Comparison of ENCODE assay signal across 9 mouse cellular contexts in genomic region chr17:35549437-35550142, GRCm38 (mm10). TPM values are rescaled to one million over a fixed set of nuclear protein-coding genes. Genes with fewer than 3 reads are reported as not detected.
DNase-seq lines count a peak whose midpoint lies in the region; ATAC-seq lines count a peak whose summit lies in the region.
"Had no signal": no experiment of that assay in that cellular context is flagged by ENCODE, and none has a peak within 500 bp of the region (broad histone marks: within the 10 kb centered on the region; RNA-seq: fewer than 3 reads in every experiment).

No protein-coding gene starts in this region.

- 0 out of 2 replicates have a peak, but pooled peaks have one; percentile 2 for ATAC-seq in hindbrain, embryonic 13.5 days (ENCODE audit: low FRiP score)
- no peak for ATAC-seq in hindbrain, embryonic 11.5 days (ENCODE audit: low FRiP score)
- peak; percentile 53 for ATAC-seq in kidney, embryonic 16.5 days (ENCODE audit: low FRiP score, low TSS enrichment)
- ATAC-seq in liver, embryonic 12.5 days, result no peak
- ATAC-seq in megakaryocyte-erythroid progenitor cell, adult 5-6 weeks (replicated peaks; ENCODE audit: low FRiP score, low TSS enrichment, poor library complexity, severe bottlenecking), result no peak

- no peak overlapping the region for H3K9ac ChIP-seq in hindbrain, embryonic 13.5 days
- H3K9ac ChIP-seq in hindbrain, embryonic 11.5 days (ENCODE audit: low read depth, low read length), result no peak overlapping the region
- H3K9ac ChIP-seq in kidney, embryonic 16.5 days (replicated peaks; ENCODE audit: low read length), result no peak overlapping the region
- no peak overlapping the region for H3K9ac ChIP-seq in liver, embryonic 12.5 days

- H3K27me3 ChIP-seq in hindbrain, embryonic 13.5 days, result no peaks in the 10 kb centered on the region
- H3K27me3 ChIP-seq in hindbrain, embryonic 11.5 days (ENCODE audit: control insufficient read depth, insufficient read depth, low read length), result no peaks in the 10 kb centered on the region
- no peaks in the 10 kb centered on the region for H3K27me3 ChIP-seq in kidney, embryonic 16.5 days (ENCODE audit: insufficient read depth, low read length)
- 0 out of 2 replicates have a peak, but pooled peaks cover 9% of the 10 kb centered on the region for H3K27me3 ChIP-seq in liver, embryonic 12.5 days (replicated peaks)

- peak overlapping the region; percentile 52; the same call in 1 of the 2 replicates for H3K27ac ChIP-seq in hindbrain, embryonic 13.5 days
- H3K27ac ChIP-seq in hindbrain, embryonic 11.5 days (ENCODE audit: low read depth, low read length), result no peak overlapping the region
- peak overlapping the region; percentile 63 for H3K27ac ChIP-seq in kidney, embryonic 16.5 days (ENCODE audit: low read length)
- H3K27ac ChIP-seq in liver, embryonic 12.5 days, result peak overlapping the region; percentile 28; the same call in 1 of the 2 replicates

- no peak for DNase-seq in hindbrain, embryonic 11.5 days (ENCODE audit: low spot score)
- DNase-seq in cerebellum, postnatal 36 days, result peak; percentile 86 to 90
- peak; percentile 83 to 89 for DNase-seq in heart, adult 9 months (ENCODE audit: low spot score in 2 of 2)
- peak; percentile 79 for DNase-seq in right cerebral cortex, postnatal 25 days

- no peak overlapping the region for H3K4me3 ChIP-seq in hindbrain, embryonic 13.5 days
- no peak overlapping the region for H3K4me3 ChIP-seq in hindbrain, embryonic 11.5 days (ENCODE audit: low read depth, low read length)
- no peak overlapping the region for H3K4me3 ChIP-seq in kidney, embryonic 16.5 days (ENCODE audit: low read length)
- no peak overlapping the region for H3K4me3 ChIP-seq in liver, embryonic 12.5 days

- peaks cover 24% of the 10 kb centered on the region for H3K4me1 ChIP-seq in hindbrain, embryonic 13.5 days (replicated peaks)
- peaks cover 4% of the 10 kb centered on the region for H3K4me1 ChIP-seq in hindbrain, embryonic 11.5 days (replicated peaks; ENCODE audit: control insufficient read depth, insufficient read depth, low read length)
- H3K4me1 ChIP-seq in kidney, embryonic 16.5 days (ENCODE audit: insufficient read depth, low read length), result peaks cover 13% of the 10 kb centered on the region
- no peaks in the 10 kb centered on the region for H3K4me1 ChIP-seq in liver, embryonic 12.5 days

- no peaks in the 10 kb centered on the region for H3K9me3 ChIP-seq in hindbrain, embryonic 13.5 days
- no peaks in the 10 kb centered on the region for H3K9me3 ChIP-seq in hindbrain, embryonic 11.5 days (ENCODE audit: control insufficient read depth, low read length)
- no peaks in the 10 kb centered on the region for H3K9me3 ChIP-seq in kidney, embryonic 16.5 days (ENCODE audit: low read length)
- H3K9me3 ChIP-seq in liver, embryonic 12.5 days (replicated peaks), result no peaks in the 10 kb centered on the region

- H3K36me3 ChIP-seq in hindbrain, embryonic 13.5 days, result no peaks in the 10 kb centered on the region
- H3K36me3 ChIP-seq in hindbrain, embryonic 11.5 days (ENCODE audit: control insufficient read depth, insufficient read depth, low read length), result no peaks in the 10 kb centered on the region
- H3K36me3 ChIP-seq in kidney, embryonic 16.5 days (ENCODE audit: insufficient read depth, low read length), result no peaks in the 10 kb centered on the region
- H3K36me3 ChIP-seq in liver, embryonic 12.5 days, result no peaks in the 10 kb centered on the region

- WGBS in hindbrain, embryonic 13.5 days, result 49% methylated on average over 15 of the region's 15 CpGs
- WGBS in hindbrain, embryonic 11.5 days, result 54% methylated on average over 14 of the region's 15 CpGs
- WGBS in kidney, embryonic 16.5 days, result 36% methylated on average over 15 of the region's 15 CpGs
- 47% methylated on average over 15 of the region's 15 CpGs for WGBS in liver, embryonic 12.5 days (ENCODE audit: insufficient replicate concordance)

- no peak overlapping the region for H3K4me2 ChIP-seq in hindbrain, embryonic 13.5 days
- no peak overlapping the region for H3K4me2 ChIP-seq in hindbrain, embryonic 11.5 days (replicated peaks; ENCODE audit: low read depth, low read length)
- H3K4me2 ChIP-seq in kidney, embryonic 16.5 days (replicated peaks; ENCODE audit: low read depth, low read length), result peak overlapping the region; percentile 10; the same call in 1 of the 2 replicates
- no peak overlapping the region for H3K4me2 ChIP-seq in liver, embryonic 12.5 days

RNA-seq across cellular contexts. Expression of gene Cdsn, which starts 2.3 kb away (rescaled TPM):
- 0.12 and 0.14 TPM in 2 replicates for polyA plus RNA-seq in hindbrain, embryonic 13.5 days (2015; fragmentation: Nextera tagmentation; extraction: Ambion mirVana)
- 0.06 and 0.20 TPM in 2 replicates for polyA plus RNA-seq in hindbrain, embryonic 11.5 days (2014; fragmentation: Nextera tagmentation; extraction: Ambion mirVana)
- polyA plus RNA-seq in kidney, embryonic 16.5 days (2015; fragmentation: Nextera tagmentation; extraction: Ambion mirVana), result 0.20 TPM in 1 of 2 replicates, not detected in the other
- polyA plus RNA-seq in liver, embryonic 12.5 days (2016; fragmentation: Nextera tagmentation; extraction: Ambion mirVana), result not detected in 2 replicates
- not detected in 2 replicates for total RNA-seq in megakaryocyte-erythroid progenitor cell, adult 5-6 weeks (2014; fragmentation: Nextera tagmentation)
- not detected in 2 replicates for total RNA-seq in megakaryocyte-erythroid progenitor cell, adult 5-6 weeks (2017)
- total RNA-seq: hematopoietic stem cell, adult 5-6 weeks had no signal

RNA-seq across cellular contexts. Expression of gene Psors1c2, which starts 16.6 kb away (rescaled TPM):
- 0.68 and 1.4 TPM in 2 replicates for polyA plus RNA-seq in hindbrain, embryonic 13.5 days (2015; fragmentation: Nextera tagmentation; extraction: Ambion mirVana)
- polyA plus RNA-seq in hindbrain, embryonic 11.5 days (2014; fragmentation: Nextera tagmentation; extraction: Ambion mirVana), result 0.67 and 0.97 TPM in 2 replicates
- polyA plus RNA-seq in kidney, embryonic 16.5 days (2015; fragmentation: Nextera tagmentation; extraction: Ambion mirVana), result 1.5 TPM in 2 replicates
- polyA plus RNA-seq in liver, embryonic 12.5 days (2016; fragmentation: Nextera tagmentation; extraction: Ambion mirVana), result 0.14 and 0.22 TPM in 2 replicates
- not detected in 2 replicates for total RNA-seq in megakaryocyte-erythroid progenitor cell, adult 5-6 weeks (2014; fragmentation: Nextera tagmentation)
- total RNA-seq in megakaryocyte-erythroid progenitor cell, adult 5-6 weeks (2017), result not detected in 2 replicates
- total RNA-seq: hematopoietic stem cell, adult 5-6 weeks had no signal

RNA-seq across cellular contexts. Expression of gene 2300002M23Rik, which starts 17.7 kb away (rescaled TPM):
- polyA plus RNA-seq in hindbrain, embryonic 13.5 days (2015; fragmentation: Nextera tagmentation; extraction: Ambion mirVana), result not detected in 2 replicates
- not detected in 2 replicates for polyA plus RNA-seq in hindbrain, embryonic 11.5 days (2014; fragmentation: Nextera tagmentation; extraction: Ambion mirVana)
- not detected in 2 replicates for polyA plus RNA-seq in kidney, embryonic 16.5 days (2015; fragmentation: Nextera tagmentation; extraction: Ambion mirVana)
- polyA plus RNA-seq in liver, embryonic 12.5 days (2016; fragmentation: Nextera tagmentation; extraction: Ambion mirVana), result not detected in 2 replicates
- total RNA-seq in megakaryocyte-erythroid progenitor cell, adult 5-6 weeks (2014; fragmentation: Nextera tagmentation), result not detected in 2 replicates
- total RNA-seq in megakaryocyte-erythroid progenitor cell, adult 5-6 weeks (2017), result not detected in 2 replicates
- total RNA-seq: hematopoietic stem cell, adult 5-6 weeks had no signal

RNA-seq across cellular contexts. Expression of gene Cchcr1, which starts 32.7 kb away (rescaled TPM):
- 6.3 and 7.6 TPM in 2 replicates for polyA plus RNA-seq in hindbrain, embryonic 13.5 days (2015; fragmentation: Nextera tagmentation; extraction: Ambion mirVana)
- 8.3 and 8.9 TPM in 2 replicates for polyA plus RNA-seq in hindbrain, embryonic 11.5 days (2014; fragmentation: Nextera tagmentation; extraction: Ambion mirVana)
- polyA plus RNA-seq in kidney, embryonic 16.5 days (2015; fragmentation: Nextera tagmentation; extraction: Ambion mirVana), result 17.3 and 20.5 TPM in 2 replicates
- polyA plus RNA-seq in liver, embryonic 12.5 days (2016; fragmentation: Nextera tagmentation; extraction: Ambion mirVana), result 10.4 and 14.1 TPM in 2 replicates
- total RNA-seq in megakaryocyte-erythroid progenitor cell, adult 5-6 weeks (2014; fragmentation: Nextera tagmentation), result 9.3 and 24.6 TPM in 2 replicates
- 11.6 and 13.3 TPM in 2 replicates for total RNA-seq in megakaryocyte-erythroid progenitor cell, adult 5-6 weeks (2017)

RNA-seq across cellular contexts. Expression of gene Tcf19, which starts 33.0 kb away (rescaled TPM):
- 14.9 and 15.4 TPM in 2 replicates for polyA plus RNA-seq in hindbrain, embryonic 13.5 days (2015; fragmentation: Nextera tagmentation; extraction: Ambion mirVana)
- 49.4 and 50.8 TPM in 2 replicates for polyA plus RNA-seq in hindbrain, embryonic 11.5 days (2014; fragmentation: Nextera tagmentation; extraction: Ambion mirVana)
- 72.9 and 77.2 TPM in 2 replicates for polyA plus RNA-seq in kidney, embryonic 16.5 days (2015; fragmentation: Nextera tagmentation; extraction: Ambion mirVana)
- polyA plus RNA-seq in liver, embryonic 12.5 days (2016; fragmentation: Nextera tagmentation; extraction: Ambion mirVana), result 42.2 and 42.4 TPM in 2 replicates
- 18.8 and 27.5 TPM in 2 replicates for total RNA-seq in megakaryocyte-erythroid progenitor cell, adult 5-6 weeks (2014; fragmentation: Nextera tagmentation)
- total RNA-seq in megakaryocyte-erythroid progenitor cell, adult 5-6 weeks (2017), result 4.7 and 8.1 TPM in 2 replicates

Comparison
In these comparisons a context has a peak if more than half of its experiments do, and no peak if none do; other contexts are left out.
1. ATAC-seq: peak in hindbrain, embryonic 13.5 days (single experiment) and kidney, embryonic 16.5 days (single experiment); none in hindbrain, embryonic 11.5 days (single experiment), liver, embryonic 12.5 days (single experiment) and megakaryocyte-erythroid progenitor cell, adult 5-6 weeks (single experiment).